Comparison of ENCODE assay signal across 8 mouse cellular contexts in the genomic region with DNA sequence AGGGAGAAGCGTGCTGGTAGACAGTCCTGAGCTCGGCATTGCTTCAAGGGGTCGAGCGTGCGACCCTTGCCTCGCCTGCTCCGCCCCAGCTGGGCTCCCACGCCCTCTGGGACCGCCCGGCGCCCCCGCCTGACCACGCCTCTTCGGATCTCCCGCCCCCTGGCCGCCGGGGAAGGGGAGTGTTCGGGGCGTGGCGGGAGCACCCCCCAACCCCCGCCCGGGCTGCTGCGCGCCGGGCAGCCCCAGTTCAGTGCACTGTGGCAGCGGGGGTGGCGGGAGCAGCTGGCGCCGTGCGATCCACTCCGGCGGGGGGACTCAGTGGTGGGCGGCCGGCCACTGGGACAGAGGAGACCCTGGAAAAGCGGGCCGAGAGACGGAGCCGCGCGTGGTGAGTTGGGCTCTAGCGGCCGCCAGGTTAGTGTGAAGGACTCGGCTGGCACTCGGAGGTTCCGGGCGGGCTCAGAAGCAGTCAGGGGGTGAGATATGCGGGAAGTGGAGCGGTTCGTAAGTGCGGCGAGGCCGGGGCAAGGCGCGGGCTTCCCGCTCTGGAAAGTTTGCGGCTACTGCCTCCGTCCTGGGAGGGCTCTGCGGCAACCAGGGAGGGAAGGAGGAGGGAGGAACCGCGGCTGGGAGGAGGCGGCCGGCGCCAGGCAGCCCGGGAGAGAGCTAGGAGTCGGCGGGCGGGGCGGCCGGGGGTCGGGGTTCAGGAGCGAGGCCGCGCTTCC. TPM values are rescaled to one million over a fixed set of nuclear protein-coding genes. Genes with fewer than 3 reads are reported as not detected.
DNase-seq lines count a peak whose midpoint lies in the region; TF ChIP-seq lines count a peak whose summit lies in the region.

A gene (plus strand): TSS at position 134 of the 725 bp plus-strand sequence.

- no peaks in the 10 kb centered on the region for H3K27me3 ChIP-seq in kidney, adult 2 months (replicated peaks; ENCODE audit: control insufficient read depth, insufficient read depth, low read length)

- TF ChIP-seq POLR2A in kidney, adult 2 months (IDR thresholded peaks at IDR 0.05; ENCODE audit: low read depth, low read length), result peak; percentile 28

- DNase-seq in layer of hippocampus, adult 18-20 months (ENCODE audit: low spot score in 2 of 2), result no peak
- DNase-seq in layer of hippocampus, adult 9-11 months, result no peak
- peak; percentile 85 for DNase-seq in embryo, embryonic 10.5 days (ENCODE audit: low spot score)
- peak; percentile 65 to 71 for DNase-seq in heart, adult 9 months (ENCODE audit: low spot score in 2 of 2)
- peak; percentile 82 for DNase-seq in kidney, adult 2 months
- DNase-seq in liver, result peak; percentile 74
- DNase-seq in naive thymus-derived CD4-positive, alpha-beta T cell, adult 2 months (ENCODE audit: low read depth), result peak; percentile 43
- peak; percentile 19 to 24 for DNase-seq in thymus, postnatal 10 days (ENCODE audit: low spot score in 2 of 2)

- H3K36me3 ChIP-seq in kidney, adult 2 months (ENCODE audit: control insufficient read depth, insufficient read depth, low read length), result no peaks in the 10 kb centered on the region

- TF ChIP-seq CTCF in kidney, adult 2 months (conservative IDR thresholded peaks at IDR 0.05; ENCODE audit: insufficient read depth, insufficient read length, low read depth, low read length), result no peak

- H3K4me3 ChIP-seq in kidney, adult 2 months (ENCODE audit: insufficient read depth, low read depth, low read length), result peak within 1 kb of the TSS; percentile 88

- peak within 1 kb of the TSS; percentile 96 for H3K27ac ChIP-seq in kidney, adult 2 months (ENCODE audit: insufficient read depth, low read depth, low read length)

- 1% methylated on average over 68 of the region's 73 CpGs for WGBS in kidney, adult 2 months

- peaks cover 15% of the 10 kb centered on the region for H3K4me1 ChIP-seq in kidney, adult 2 months (ENCODE audit: control insufficient read depth, insufficient read depth, low read length)

RNA-seq across cellular contexts. Expression of the gene that starts here (rescaled TPM):
- total RNA-seq in layer of hippocampus, adult 18-20 months (2021), result 100 to 1,000 TPM; 120 to 122 TPM
- polyA plus RNA-seq in kidney, adult 2 months (2012; rRNA removed), result 63.7 and 94.9 TPM in 2 replicates

Comparison
In these comparisons a context has a peak if more than half of its experiments do, and no peak if none do; other contexts are left out.
1. DNase-seq: peak in embryo, embryonic 10.5 days (single experiment), heart, adult 9 months (2 of 2), kidney, adult 2 months (single experiment), liver (single experiment), naive thymus-derived CD4-positive, alpha-beta T cell, adult 2 months (single experiment) and thymus, postnatal 10 days (2 of 2); none in layer of hippocampus, adult 18-20 months (0 of 2) and layer of hippocampus, adult 9-11 months (single experiment).